Mouse (Mus musculus) stomach, embryonic 16.5 days (tissue): Measurements from ENCODE around the gene Slc9a2. TPM values are rescaled to one million over a fixed set of nuclear protein-coding genes. Genes with fewer than 3 reads are reported as not detected.
A peak's percentile ranks its signal among the peaks of the same experiment; 100 is the strongest.

ENCODE experiments used
- ATAC-seq: fragments of 200-750 bp; cut with Nextera tagmentation; 2 replicates; pipeline ENCODE4 v1.8.0; 2017; ENCODE audit warnings: moderate number of reproducible peaks, moderate TSS enrichment; ENCODE audit not compliant: insufficient read depth, low FRiP score
- H3K27ac ChIP-seq: fragments of 300-500 bp; sonication (generic); 2 replicates; pipeline ENCODE4 v1.5.1; 2014; ENCODE audit warnings: low read length
- H3K27me3 ChIP-seq: fragments of 300-500 bp; sonication (generic); 2 replicates; pipeline ENCODE4 v1.6.1; 2014; ENCODE audit warnings: low read length, control low read depth, mixed read lengths; ENCODE audit not compliant: control insufficient read depth, insufficient read depth
- H3K36me3 ChIP-seq: fragments of 300-500 bp; sonication (generic); 2 replicates; pipeline ENCODE4 v1.6.1; 2014; ENCODE audit warnings: low read length; ENCODE audit not compliant: control insufficient read depth, insufficient read depth
- H3K4me1 ChIP-seq: fragments of 300-500 bp; sonication (generic); 2 replicates; pipeline ENCODE4 v1.6.1; 2014; ENCODE audit warnings: low read length, control low read depth, mixed read lengths; ENCODE audit not compliant: control insufficient read depth, insufficient read depth
- H3K4me2 ChIP-seq: fragments of 300-500 bp; sonication (generic); 2 replicates; pipeline ENCODE4 v1.6.1; 2014; ENCODE audit warnings: low read depth, low read length, mixed read lengths
- H3K4me3 ChIP-seq: fragments of 300-500 bp; sonication (generic); replicated peaks from 2 replicates; pipeline ENCODE4 v1.5.1; 2014; ENCODE audit warnings: mild to moderate bottlenecking, low read length
- H3K9ac ChIP-seq: fragments of 300-500 bp; sonication (generic); 2 replicates; pipeline ENCODE4 v1.6.1; 2014; ENCODE audit warnings: low read length
- H3K9me3 ChIP-seq: fragments of 300-500 bp; sonication (generic); replicated peaks from 2 replicates; pipeline ENCODE4 v1.6.1; 2016; ENCODE audit warnings: low read length, control low read depth; ENCODE audit not compliant: control insufficient read depth
- WGBS: fragments of 180-500 bp; shearing (Covaris S2); extraction: QIAGEN DNeasy Blood & Tissue Kit; methylation state at CpG from one replicate; pipeline ENCODE4 v1.1.7; 2014; 5-methylcytosine and 5-hydroxymethylcytosine counted together
- polyA plus RNA-seq: library from polyadenylated mRNA; unstranded; fragments of >200 nt; fragmentation: Nextera tagmentation; extraction: Ambion mirVana; gene quantifications from 2 replicates; pipeline ENCODE4 v1.2.1, GENCODE M21; 2015

Slc9a2 gene
- polyA plus RNA-seq, 1 experiment from 2014 or later: 3.7 TPM

DNA sequence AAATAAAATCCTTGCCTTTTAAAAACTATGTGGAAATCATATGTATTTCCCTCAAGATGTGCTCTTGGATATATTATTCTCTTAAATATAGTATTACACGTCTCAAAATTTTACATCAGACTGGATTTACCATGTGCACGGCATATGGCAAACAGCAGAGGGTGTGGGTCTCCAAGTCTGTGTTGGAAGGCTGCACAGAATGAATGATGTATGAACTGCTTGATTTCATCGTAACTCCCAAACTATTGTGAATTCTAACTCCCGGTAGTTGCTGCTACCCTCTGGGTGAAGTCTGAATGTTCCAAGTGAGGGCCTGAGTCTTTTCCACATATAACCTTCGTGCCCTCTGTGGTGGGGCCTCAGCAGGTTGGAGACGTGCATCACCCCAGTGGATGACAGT lies 108.6 kb downstream of the Slc9a2 start:
- H3K9ac ChIP-seq: no peak overlapping the region
- no peak overlapping the region for H3K27ac ChIP-seq
- H3K27me3 ChIP-seq: no peaks in the 10 kb centered on the region
- H3K9me3 ChIP-seq: no peaks in the 10 kb centered on the region
- H3K4me1 ChIP-seq: no peaks in the 10 kb centered on the region
- H3K36me3 ChIP-seq: no peaks in the 10 kb centered on the region
- H3K4me2 ChIP-seq: no peak overlapping the region
- ATAC-seq: no peak
- no peak overlapping the region for H3K4me3 ChIP-seq
- WGBS: 83% methylated on average over 6 of the region's 6 CpGs

DNA sequence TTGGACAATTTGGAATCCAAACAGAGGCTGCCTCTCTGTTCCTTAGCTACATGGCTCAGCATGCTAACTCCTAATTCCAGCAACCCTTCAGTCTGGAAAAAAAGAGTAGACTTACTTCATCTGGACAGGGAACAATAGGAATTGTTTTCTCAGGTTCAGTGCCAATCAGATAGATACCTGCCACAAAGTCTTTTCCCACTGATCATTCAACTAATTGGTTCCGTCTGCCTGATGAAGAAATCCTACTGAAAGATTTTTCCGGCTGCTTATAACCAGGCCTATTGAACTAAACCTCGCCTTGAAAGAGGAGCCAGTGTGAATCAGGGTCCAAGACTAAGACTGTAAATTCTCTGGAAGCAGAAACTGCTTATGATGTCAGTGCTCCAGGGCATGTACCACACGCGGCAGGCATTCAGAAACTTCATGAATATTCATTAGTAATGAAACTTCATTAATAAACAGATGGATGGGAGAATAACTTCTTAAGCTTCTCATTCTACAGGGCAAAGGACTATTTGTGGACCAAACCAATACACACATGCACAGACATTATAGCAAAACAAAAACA lies 109.4 kb downstream of the Slc9a2 start:
- no peaks in the 10 kb centered on the region for H3K27me3 ChIP-seq
- H3K4me3 ChIP-seq: peak overlapping the region; percentile 59
- ATAC-seq: peak; percentile 23; the same call in 1 of the 2 replicates
- H3K4me1 ChIP-seq: no peaks in the 10 kb centered on the region
- no peak overlapping the region for H3K27ac ChIP-seq
- no peaks in the 10 kb centered on the region for H3K9me3 ChIP-seq
- peak overlapping the region; percentile 74 for H3K9ac ChIP-seq
- H3K36me3 ChIP-seq: no peaks in the 10 kb centered on the region
- H3K4me2 ChIP-seq: peak overlapping the region; percentile 75
- 46% methylated on average over 5 of the region's 5 CpGs for WGBS

DNA sequence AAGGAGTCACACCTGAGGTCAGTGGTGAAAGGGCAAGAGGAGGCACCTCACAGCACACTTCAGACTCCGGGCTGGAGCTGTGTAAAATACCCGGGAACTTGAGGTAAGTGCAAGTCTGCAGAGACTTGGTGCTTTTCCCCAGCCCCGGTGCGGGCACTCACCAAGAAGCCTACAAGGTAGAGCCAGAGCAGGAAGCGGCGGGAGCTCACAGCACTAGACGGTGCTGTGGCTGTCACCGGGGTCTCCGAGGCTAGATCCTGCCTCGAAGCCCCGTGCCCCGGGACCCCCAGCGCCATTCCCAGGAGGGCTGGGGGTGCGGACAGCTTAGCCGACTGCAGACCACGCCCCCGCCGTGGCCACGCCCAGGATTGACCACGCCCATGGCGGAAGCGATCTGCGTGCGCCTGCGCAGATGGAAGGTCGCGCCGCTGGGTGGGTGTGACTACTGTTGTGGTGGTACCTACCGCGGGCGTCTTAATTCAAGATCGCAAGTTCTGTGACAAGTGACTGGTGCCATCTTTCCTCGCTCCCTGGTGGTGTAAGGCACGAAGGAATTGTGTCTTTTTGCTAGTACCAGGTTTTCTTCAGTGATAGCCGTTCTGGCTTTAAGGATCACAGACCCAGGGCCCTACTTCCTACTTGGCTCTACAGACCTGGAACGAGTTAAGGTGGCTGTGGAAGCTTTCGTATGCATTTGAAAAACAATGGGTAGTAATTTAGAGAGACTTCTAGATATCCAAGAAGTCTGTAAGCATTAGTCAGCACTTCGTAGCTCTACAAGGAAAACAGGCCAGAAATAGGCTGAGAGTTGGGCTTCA lies 110.2 kb downstream of the Slc9a2 start, which contains the start of gene Mfsd9:
TSS of gene Mfsd9 (minus strand) at position 364 of the 818 bp plus-strand sequence.
- peak within 1 kb of the TSS; percentile 75 for H3K4me2 ChIP-seq
- ATAC-seq: peak; percentile 93
- H3K4me3 ChIP-seq: peak within 1 kb of the TSS; percentile 59
- H3K27ac ChIP-seq: no peak within 1 kb of the TSS
- peak within 1 kb of the TSS; percentile 74 for H3K9ac ChIP-seq
- 5% methylated on average over 38 of the region's 38 CpGs for WGBS
- H3K36me3 ChIP-seq: no peaks in the 10 kb centered on the region
- no peaks in the 10 kb centered on the region for H3K27me3 ChIP-seq
- no peaks in the 10 kb centered on the region for H3K9me3 ChIP-seq
- no peaks in the 10 kb centered on the region for H3K4me1 ChIP-seq

DNA sequence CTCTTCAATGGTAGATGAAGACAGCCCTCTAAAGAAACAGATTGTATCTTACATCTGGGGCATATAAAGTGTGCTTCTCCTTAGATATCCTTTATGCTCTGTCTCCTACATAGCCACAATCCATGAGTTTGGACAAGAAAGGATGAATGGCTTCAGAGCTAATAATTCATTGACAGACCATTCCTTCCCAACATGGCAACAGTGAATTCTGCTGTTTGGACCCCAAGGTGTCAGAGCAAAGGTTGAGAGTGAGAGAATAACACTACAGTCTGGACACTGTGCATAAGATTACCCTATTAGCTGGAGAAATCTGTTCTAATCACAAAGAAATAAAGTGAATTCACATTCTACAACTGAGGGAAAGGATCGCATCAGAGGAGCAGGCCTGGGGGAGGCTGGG lies 115.1 kb downstream of the Slc9a2 start:
- 87% methylated on average over 1 of the region's 1 CpGs for WGBS
- Histone ChIP-seq H3K4me1 (no peaks in the 10 kb centered on the region), H3K4me2 (no peak overlapping the region), H3K27me3 (no peaks in the 10 kb centered on the region), H3K9ac (no peak overlapping the region), H3K36me3 (no peaks in the 10 kb centered on the region), H3K27ac (no peak overlapping the region), H3K9me3 (no peaks in the 10 kb centered on the region), H3K4me3 (no peak overlapping the region)
- ATAC-seq: no peak

DNA sequence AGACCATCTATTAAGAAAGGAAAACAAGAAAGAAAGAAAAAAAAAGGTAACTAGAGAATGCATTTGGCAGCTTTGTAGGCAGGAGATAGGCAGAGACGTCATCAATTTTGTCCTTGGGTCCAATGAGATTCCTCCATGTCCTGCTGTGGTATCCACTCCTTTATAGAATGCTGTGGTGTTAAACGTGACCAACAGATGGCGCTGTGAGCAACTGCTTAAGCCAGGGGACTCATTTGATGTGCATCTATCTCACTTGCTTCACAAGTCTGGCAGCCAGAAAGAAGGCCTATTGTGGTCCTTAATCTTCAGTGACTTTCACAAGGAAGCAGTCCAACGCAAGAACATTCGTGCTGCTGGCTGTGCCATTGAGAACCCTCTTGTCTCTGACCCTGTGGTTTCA lies 117.0 kb downstream of the Slc9a2 start:
- no peak overlapping the region for H3K4me3 ChIP-seq
- no peak overlapping the region for H3K4me2 ChIP-seq
- WGBS: 13% methylated on average over 5 of the region's 5 CpGs
- H3K9me3 ChIP-seq: no peaks in the 10 kb centered on the region
- H3K36me3 ChIP-seq: no peaks in the 10 kb centered on the region
- no peaks in the 10 kb centered on the region for H3K4me1 ChIP-seq
- H3K27me3 ChIP-seq: no peaks in the 10 kb centered on the region
- ATAC-seq: no peak
- no peak overlapping the region for H3K27ac ChIP-seq
- H3K9ac ChIP-seq: no peak overlapping the region

DNA sequence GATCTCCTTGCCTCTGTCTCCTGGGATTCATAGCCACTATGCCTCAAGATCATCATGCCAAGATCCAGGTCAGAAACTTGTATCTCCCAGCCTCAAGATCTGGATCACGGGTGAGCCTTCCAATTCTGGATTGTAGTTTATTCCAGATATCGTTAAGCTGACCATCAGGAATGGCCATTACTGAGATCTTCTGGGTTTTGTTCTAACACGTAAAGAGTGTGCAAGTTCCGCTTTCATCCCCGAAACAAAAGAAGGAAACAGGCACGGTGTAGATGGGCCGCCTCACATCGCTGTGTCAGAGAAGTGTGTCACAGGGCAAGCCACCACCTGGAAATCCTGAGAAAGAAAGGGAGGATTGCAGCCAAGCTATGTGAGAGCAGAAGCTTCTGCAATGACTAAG lies 118.7 kb downstream of the Slc9a2 start:
- ATAC-seq: no peak
- H3K36me3 ChIP-seq: no peaks in the 10 kb centered on the region
- no peaks in the 10 kb centered on the region for H3K27me3 ChIP-seq
- no peak overlapping the region for H3K9ac ChIP-seq
- H3K4me1 ChIP-seq: no peaks in the 10 kb centered on the region
- WGBS: 87% methylated on average over 8 of the region's 8 CpGs
- no peak overlapping the region for H3K27ac ChIP-seq
- no peaks in the 10 kb centered on the region for H3K9me3 ChIP-seq
- H3K4me2 ChIP-seq: no peak overlapping the region
- H3K4me3 ChIP-seq: no peak overlapping the region

DNA sequence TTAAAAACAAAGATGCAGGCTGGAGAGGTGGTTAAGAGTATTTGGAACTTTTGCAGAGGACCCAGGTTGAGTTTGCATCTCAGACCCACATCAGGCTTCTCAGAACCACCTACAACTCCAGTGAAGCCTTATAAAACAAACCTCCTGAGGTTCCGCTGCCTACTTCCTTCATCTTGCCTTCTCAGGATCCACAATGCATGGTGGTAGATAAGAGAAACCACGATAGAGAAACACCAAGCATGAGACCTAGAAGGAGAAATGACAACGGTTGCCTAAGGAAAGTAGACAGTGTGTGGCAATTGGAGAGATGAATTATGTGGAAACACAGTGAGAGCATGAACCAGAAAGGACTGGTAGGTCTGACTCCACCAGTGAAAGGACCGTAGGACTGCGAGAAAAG lies 120.5 kb downstream of the Slc9a2 start:
- no peak overlapping the region for H3K4me2 ChIP-seq
- no peaks in the 10 kb centered on the region for H3K4me1 ChIP-seq
- H3K27ac ChIP-seq: no peak overlapping the region
- no peak for ATAC-seq
- no peaks in the 10 kb centered on the region for H3K9me3 ChIP-seq
- H3K36me3 ChIP-seq: no peaks in the 10 kb centered on the region
- no peak overlapping the region for H3K9ac ChIP-seq
- no peak overlapping the region for H3K4me3 ChIP-seq
- no peaks in the 10 kb centered on the region for H3K27me3 ChIP-seq
- 82% methylated on average over 5 of the region's 5 CpGs for WGBS

DNA sequence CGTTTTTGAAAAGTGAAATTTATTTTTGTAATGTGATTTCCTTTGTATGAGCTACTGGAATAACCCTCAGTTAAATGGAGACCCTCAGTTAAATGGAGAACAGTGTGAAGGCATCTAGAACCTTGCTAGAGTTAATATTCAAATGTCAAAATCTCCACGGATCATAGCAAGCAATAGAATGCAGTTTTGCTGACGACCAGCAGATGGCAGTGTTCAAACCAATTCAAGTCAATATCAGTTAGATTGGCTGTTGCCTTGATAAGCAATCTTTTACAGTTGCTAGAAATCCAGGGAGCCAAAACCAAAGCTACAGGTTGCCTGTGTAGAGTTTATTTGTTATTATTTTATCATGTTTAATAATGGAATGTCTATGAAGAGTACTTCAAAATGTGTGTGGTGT lies 122.4 kb downstream of the Slc9a2 start:
- no peak overlapping the region for H3K27ac ChIP-seq
- H3K9ac ChIP-seq: no peak overlapping the region
- no peaks in the 10 kb centered on the region for H3K27me3 ChIP-seq
- WGBS: 20% methylated on average over 3 of the region's 3 CpGs
- no peak overlapping the region for H3K4me3 ChIP-seq
- H3K36me3 ChIP-seq: no peaks in the 10 kb centered on the region
- ATAC-seq: no peak
- H3K9me3 ChIP-seq: no peaks in the 10 kb centered on the region
- no peaks in the 10 kb centered on the region for H3K4me1 ChIP-seq
- H3K4me2 ChIP-seq: no peak overlapping the region

DNA sequence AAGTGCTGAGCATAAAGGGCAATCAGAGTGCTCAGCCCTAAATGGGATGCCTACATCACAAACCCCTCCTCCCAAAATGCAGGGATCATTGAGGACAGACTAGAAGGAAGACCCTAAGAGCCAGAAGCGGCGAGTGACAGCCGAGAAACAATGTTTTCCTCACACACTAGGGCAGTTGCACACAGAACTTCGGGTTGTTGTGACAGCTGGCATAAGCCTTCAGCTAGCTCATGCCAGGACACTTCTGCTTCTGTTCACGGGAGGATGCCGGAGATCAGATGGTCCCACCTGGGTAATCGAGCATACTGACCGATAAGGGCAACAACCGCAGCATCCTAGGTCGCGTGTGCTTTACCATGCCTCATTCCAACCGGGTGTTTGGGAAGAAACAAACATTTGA lies 123.7 kb downstream of the Slc9a2 start:
- no peaks in the 10 kb centered on the region for H3K36me3 ChIP-seq
- no peak for ATAC-seq
- no peak overlapping the region for H3K27ac ChIP-seq
- no peak overlapping the region for H3K4me2 ChIP-seq
- H3K4me1 ChIP-seq: no peaks in the 10 kb centered on the region
- WGBS: 87% methylated on average over 12 of the region's 12 CpGs
- H3K9ac ChIP-seq: no peak overlapping the region
- H3K4me3 ChIP-seq: no peak overlapping the region
- H3K27me3 ChIP-seq: no peaks in the 10 kb centered on the region
- no peaks in the 10 kb centered on the region for H3K9me3 ChIP-seq
